Mouse (Mus musculus) liver, embryonic 14.5 days (tissue): Measurements from ENCODE around the gene Nf1.

ENCODE experiments used
- CTCF ChIP-seq: IDR thresholded peaks from 2 replicates; pipeline ENCODE4 v1.5.1; 2016; ENCODE audit warnings: antibody characterized with exemption, low read depth, control low read depth
- EP300 ChIP-seq: IDR thresholded peaks from 2 replicates; pipeline ENCODE4 v1.6.1; 2016; ENCODE audit warnings: antibody characterized with exemption, low read depth

DNA sequence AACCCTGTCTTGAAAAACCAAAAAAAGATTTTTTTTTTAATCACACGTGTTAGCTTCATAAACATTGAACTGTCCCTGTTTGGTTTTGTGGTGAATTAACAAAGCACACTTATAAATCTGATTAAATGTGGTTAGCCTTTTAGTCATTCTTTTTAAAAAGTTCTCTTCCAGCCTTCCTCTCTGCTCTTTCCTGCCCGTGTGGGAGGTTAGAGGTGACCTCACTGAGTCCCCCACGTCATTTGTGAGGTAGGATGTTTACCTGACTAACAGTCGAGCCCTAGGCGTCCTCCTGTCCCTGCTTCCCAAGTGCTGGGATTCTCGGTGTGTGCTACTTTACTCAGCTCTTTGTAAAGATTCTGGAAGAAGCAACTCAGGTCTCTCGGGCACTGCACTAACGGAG lies 26.8 kb downstream of the Nf1 start:
- TF ChIP-seq EP300 (no peak), CTCF (no peak)
